Mouse (Mus musculus) CH12.LX (cell line): ENCODE data around the gene Pam.

Experiments used
- CTCF ChIP-seq, 2 experiments: IDR thresholded peaks in 1 of 2; conservative IDR thresholded peaks in 1 of 2; 2 replicates each; pipeline ENCODE4 v1.5.1; 2011 to 2012; ENCODE audit warnings: low read depth in 2 of 2, low read length in 2 of 2, improper control_type of control experiment in 1 of 2, inconsistent platforms in 1 of 2, mild to moderate bottlenecking in 1 of 2, moderate library complexity in 1 of 2
- GABPA ChIP-seq: IDR thresholded peaks from 2 replicates; pipeline ENCODE4 v1.6.1; 2012; ENCODE audit warnings: low read depth, low read length, improper control_type of control experiment, inconsistent platforms; ENCODE audit not compliant: insufficient replicate concordance
- PAX5 ChIP-seq: IDR thresholded peaks from 2 replicates; pipeline ENCODE4 v1.6.1; 2012; ENCODE audit warnings: low read length, inconsistent platforms, mixed read lengths
- POLR2A ChIP-seq: IDR thresholded peaks from 2 replicates; pipeline ENCODE4 v1.6.1; 2011; ENCODE audit warnings: low read depth, mild to moderate bottlenecking, improper control_type of control experiment, low read length
- SIN3A ChIP-seq: IDR thresholded peaks from 2 replicates; pipeline ENCODE4 v1.6.1; 2012; ENCODE audit warnings: low read length, improper control_type of control experiment, inconsistent platforms
- ZNF384 ChIP-seq: IDR thresholded peaks from 2 replicates; pipeline ENCODE4 v1.6.1; 2012; ENCODE audit warnings: low read depth, low read length, improper control_type of control experiment, inconsistent platforms

DNA sequence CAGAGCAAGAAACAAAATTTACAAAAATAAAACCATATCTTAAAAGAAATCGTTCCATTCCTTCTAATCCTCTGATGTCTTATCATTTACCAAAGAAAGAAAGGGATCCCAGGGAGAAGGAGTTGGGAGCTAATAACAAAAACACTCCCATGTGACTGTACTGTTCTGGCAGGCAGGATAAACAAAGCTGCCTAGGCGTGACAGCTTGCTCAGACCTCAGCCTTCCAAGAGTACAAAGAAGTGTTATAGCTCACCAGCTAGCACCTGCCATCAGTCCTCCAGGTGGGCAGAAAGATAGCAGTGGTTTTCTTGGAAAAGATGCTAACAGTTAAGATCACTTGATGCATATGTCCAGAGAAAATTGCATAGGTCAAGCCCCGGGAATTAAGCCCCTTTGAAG is 157.4 kb downstream of the Pam start:
- TF ChIP-seq POLR2A = no peak
- no peak for TF ChIP-seq CTCF (conservative IDR thresholded peaks at IDR 0.05 in 1 of 2, IDR thresholded peaks at IDR 0.05 in 1 of 2; ENCODE audit: low read depth in 2 of 2, low read length in 2 of 2)
- no peak for TF ChIP-seq PAX5
- no peak for TF ChIP-seq SIN3A
- TF ChIP-seq ZNF384 = no peak
- no peak for TF ChIP-seq GABPA
